Mouse (Mus musculus) spleen, postnatal 36 days (tissue): ENCODE measurements around the gene Usp2.

Source experiments
- DNase-seq, 2 experiments: peaks; one replicate each; pipeline ENCODE4 v3.0.0; 2022; ENCODE audit warnings: low spot score in 2 of 2, mixed read lengths in 1 of 2

The Usp2 gene

DNA sequence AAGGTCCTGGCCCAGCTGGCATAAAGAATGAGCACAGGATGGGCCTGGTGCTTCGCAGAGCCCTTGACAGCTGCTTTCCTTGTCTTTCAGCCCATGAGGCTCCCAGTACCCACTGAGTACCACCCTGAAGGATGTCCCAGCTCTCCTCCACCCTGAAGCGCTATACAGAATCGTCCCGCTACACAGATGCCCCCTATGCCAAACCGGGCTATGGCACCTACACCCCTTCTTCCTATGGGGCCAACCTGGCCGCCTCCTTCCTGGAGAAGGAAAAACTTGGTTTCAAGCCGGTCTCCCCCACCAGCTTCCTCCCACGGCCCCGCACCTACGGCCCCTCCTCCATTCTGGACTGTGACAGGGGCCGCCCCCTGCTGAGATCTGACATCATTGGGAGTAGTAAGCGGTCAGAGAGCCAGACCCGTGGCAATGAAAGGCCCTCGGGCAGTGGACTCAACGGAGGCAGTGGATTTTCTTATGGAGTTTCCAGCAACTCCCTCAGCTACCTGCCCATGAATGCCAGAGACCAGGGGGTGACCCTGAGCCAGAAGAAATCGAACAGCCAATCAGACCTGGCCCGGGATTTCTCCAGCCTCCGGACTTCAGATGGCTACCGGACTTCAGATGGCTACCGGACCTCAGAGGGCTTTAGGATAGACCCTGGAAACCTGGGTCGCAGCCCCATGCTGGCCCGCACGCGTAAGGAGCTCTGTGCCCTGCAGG, 8.6 kb downstream of the Usp2 start:
- no peak for DNase-seq

DNA sequence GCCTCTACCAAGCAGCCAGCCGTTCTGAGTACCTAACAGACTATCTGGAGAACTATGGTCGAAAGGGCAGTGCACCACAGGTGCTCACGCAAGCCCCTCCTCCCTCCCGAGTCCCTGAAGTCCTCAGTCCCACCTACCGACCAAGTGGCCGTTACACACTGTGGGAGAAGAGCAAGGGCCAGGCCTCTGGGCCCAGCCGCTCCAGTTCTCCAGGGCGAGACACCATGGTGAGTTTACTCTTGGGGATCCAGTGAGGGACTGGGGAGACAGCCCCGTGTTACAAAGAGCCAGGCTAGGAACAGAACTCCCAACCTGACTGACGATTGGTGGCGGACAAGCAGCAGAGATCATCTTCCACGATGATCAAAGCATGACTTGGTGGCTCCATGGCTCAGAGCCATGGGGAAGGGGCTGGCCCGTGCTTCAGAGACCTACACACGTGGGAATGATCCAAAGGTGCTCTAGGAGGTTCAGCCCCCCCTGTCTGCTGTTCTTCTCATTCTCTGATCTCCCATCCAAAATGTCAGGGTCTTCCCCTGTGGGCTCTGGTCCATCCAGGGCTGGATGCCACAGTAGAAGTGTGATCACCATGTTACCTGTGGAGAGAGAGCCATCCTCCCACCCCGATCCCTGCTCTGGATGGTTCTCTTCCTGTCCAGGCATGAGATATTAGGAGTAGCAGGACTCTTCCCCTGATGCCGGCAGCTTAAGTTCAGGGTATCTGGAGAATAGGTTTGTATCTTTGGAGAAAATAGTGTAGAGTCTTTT, 9.4 kb downstream of the Usp2 start:
- DNase-seq, result no peak

DNA sequence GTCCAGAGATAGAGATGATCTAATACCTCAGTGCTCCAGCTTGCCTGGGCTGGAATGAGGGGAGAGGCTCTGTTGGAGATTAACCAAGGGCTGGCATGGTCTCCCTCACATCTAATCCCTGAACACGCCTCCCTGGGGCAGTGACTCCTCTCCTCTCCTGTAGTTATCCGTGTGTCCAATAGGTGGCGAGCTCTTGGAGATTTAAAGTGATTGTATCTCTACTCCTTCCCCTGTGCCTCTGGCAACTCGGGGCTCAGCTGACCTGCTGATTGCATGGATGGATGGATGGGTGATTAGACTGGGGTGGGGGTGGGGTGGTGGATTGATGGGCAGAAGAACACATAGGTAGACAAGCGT, 9.9 kb downstream of the Usp2 start:
- DNase-seq, result peak; percentile 32 to 36

DNA sequence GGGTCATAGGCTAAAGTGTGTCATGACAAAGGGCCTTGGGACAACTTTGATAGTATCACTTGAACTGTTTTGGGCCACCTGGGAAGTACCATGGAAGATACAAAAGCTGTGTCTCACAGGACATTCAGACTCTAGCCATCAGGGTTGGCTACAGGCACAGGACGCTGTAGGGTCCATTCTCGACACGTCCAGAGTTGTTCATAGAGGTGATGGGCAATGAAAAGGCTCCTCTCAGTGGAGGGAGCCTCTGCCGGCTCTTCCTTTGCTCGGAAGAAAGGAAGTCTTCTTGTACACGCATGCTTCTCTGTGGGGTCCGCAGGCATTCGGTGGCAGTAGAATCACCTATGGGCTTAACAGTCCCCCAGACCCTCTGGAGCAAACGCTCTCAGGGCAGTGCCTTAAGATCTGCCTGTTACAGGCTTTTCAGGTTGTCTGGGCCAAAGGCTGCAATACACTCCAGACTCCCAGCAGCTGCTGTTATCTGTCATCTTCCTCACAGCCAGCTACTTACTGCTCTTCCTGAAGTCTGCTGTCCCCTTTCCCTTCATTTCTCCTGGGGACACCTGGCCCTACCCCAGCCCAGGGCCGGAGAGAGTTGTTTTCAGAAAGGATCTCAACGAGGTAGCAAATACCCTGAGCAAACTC, 10.6 kb downstream of the Usp2 start:
- no peak for DNase-seq

DNA sequence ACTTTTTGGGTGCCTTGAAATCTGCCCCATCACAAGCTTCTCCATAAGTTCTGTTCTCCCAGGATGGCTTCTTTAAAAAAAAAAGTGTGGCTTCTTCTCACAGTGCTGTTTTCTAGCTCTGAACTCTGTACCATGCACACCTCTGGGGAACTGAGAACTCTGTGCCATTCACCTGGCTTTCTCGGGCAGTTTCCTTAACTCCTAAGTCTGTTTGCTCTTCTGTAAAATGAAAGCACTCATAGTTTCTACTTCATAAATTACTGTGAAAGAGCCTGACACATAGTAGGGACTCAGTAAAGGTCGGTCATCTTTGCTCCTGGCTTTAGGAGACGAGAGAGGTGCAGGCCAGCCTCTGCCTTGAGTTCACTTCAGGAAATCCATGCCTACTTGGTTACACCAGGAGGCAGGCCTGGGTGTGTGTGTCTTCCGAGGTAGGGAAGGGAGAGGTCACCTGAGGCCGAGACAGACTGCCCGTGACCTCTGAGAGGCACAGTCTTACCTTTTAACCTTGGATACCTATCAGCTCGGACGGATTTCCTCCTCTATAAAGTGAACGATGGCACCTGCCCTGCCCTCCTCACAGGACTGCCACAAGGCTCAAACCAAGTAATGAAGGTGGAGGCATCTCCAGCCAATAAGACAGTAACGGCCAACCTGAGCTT, 11.4 kb downstream of the Usp2 start:
- no peak for DNase-seq

DNA sequence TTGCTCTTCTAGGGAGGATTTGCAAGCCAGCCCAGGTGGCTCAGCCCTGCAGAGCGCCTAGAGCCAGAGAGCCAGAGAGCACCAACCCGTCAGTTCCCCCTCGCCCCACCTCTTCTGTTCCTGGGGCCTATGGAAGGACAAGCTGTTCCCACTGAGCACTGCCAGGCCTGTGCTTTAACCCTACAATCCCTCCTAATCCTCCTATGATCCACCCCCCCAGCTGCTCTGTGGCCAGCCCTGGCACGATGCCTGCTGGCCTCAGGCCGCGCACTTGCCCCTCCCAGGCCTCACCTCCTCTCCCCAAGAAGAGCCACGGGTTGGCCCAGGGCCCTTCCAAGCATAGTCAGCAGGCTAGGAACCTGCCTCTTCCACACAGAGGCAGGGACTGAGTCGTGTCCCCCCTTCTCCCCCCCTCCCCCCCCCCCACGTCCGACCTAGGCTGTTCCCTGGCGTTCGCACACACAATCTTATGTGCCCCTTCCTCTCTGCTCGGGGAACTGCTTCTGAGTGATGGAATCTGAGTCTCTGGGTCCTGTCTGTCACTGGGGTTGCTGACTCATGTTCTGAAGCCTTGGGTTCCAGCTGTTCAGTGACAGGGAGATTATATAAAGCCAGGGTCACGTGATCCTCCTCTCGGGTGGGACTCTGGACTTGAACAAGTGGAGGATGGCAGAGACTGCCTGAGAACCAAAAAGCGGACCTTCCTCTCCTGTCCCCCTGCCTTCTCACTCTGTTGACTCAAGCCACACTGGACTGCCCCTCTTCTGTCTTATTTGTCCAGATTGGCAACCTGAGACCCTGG, 12.3 kb downstream of the Usp2 start:
- DNase-seq, result no peak

DNA sequence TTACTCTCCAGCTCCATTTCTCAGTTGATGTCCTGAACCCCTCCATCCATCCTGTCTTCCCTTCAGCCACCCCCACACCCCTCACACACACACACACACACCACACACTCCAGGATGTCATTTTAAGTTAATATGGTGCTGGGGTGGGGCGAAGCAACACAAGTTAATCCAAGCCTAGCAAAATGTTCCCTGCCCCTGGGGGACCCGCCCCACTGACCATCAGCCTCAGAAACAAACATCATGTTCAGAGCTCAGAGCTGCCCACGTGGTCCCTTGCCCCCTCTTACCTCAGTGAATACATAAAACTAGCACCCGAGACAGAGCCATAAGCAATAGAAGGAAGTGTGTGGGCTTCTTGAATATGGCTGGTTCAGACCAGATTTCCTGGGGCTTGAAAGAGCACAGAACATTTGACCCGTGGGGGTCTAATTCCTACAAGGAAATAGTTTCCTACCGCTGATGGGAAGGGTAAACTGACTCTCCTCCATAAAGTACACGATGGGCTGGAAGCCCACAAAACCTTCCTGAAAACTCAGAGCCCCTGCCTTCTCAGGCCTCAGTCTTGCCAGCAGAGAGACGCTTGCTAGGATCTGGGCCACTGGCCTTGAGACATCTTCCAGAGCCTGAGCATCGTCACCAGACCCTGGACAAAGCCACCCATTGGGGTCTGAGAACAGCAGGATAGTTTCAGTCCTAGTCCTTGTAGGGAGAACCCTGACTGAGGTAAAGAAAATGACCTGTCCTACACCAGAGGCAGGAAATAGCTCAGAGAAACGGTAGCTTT, 13.4 kb downstream of the Usp2 start:
- DNase-seq, result no peak

DNA sequence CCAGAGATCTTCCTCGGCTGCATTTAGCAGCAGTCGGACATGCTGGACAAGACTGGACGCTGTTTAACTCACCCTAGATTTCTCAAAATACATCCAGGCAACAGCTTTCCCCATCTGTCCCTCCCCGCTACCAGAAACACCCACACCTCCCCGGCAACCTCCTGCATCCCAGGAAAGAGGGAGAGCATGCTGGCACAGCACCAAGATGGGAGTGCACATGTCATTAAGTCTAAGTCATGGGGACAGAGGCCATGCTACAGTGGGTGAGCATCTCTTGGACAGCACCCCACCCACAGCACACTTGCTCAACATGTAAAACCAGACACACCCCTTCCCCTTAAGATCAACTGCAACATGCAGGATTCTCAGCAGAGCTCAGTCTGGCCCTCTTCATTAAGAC, 14.1 kb downstream of the Usp2 start:
- DNase-seq, result no peak

DNA sequence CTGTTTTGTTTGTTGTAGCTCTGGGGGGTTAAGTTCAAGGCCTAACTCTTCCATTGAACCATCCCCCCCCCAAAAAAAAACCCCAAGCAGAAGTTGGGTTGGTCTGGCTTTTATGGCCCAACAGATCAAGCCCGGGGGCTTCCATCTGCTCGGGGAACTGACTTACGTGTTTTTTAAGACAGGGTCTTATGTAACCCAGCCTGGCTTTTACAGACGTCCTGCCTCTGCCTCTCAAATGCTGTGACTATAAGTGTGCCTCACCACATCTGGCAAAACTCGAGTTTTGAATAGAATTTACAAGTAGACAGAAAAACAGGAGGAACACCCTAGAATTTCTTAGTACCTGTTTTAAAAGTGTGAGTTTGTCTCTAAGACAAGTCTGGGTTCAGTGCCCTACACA, 14.8 kb downstream of the Usp2 start:
- DNase-seq, result no peak

DNA sequence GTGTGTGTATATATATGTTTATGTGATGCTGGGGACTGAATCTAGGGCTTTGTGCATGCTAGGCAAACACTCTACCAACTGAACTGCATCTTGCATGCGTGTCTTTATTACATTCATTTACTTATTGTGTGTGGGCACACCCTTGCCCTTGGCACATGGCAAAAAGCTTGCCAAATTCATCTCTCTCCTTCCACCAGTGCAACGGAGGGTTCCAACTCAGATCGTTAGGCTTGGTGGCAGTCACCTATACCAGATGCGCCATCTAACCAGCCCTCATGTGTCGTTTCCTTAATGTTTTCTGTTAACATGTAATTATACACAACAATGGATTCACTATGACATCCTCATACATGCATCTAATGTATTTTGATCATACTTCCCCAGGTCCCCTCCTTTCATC, 15.4 kb downstream of the Usp2 start:
- DNase-seq, result no peak

DNA sequence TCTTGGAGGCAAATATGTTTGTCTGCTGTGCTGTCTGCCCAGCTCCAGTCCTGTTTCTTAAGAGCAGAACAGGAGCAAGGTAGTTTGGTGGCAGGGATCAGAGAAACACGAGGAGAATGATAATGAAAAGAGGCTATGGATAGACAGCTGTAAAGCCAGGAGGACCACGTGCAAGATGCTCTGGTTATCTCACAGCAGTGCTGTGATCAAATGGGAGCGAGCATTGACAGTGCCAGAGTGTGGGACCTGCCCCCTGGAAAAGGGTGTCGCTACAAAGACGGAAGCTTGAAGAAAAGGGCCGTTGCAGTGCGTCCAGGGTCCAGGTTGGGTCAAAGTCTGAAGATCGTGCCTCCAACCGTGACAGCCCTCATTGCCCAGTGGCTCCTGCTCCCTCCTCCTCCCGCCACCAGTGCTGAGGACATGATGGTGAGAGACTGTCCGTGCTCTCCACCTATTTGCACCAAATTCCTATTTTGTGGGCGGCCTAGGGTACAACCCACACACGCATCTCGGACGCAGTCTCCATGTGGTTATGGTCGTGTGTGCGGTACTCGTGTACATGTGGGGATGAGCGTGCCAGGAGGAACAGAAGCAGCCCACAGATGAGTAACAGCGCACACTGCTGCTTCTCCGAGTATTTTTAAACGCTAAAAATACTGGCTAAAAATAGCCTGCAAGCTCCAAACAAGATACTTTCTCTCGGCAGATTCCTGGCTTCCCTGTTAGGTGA, 16.7 kb downstream of the Usp2 start:
- no peak for DNase-seq

DNA sequence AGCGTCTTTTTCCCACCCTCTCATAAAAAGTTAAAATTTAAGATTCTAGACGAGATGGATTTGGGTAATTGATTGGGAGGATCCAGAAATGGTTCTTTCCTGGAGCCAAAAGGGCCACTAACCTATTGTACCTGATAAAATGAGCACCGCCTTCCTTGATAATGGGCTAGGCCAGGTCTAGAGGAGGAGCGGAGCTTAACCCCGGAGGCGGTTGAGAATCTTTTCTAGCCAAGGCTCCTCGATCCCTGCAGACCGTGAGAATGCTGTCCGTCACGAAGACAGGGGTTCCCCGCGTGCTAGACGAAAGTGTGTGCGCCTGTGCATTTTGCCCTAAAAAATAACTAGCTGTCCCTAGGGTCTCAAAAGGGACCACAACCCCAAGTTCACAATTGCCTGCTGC, 17.4 kb downstream of the Usp2 start:
- no peak for DNase-seq

DNA sequence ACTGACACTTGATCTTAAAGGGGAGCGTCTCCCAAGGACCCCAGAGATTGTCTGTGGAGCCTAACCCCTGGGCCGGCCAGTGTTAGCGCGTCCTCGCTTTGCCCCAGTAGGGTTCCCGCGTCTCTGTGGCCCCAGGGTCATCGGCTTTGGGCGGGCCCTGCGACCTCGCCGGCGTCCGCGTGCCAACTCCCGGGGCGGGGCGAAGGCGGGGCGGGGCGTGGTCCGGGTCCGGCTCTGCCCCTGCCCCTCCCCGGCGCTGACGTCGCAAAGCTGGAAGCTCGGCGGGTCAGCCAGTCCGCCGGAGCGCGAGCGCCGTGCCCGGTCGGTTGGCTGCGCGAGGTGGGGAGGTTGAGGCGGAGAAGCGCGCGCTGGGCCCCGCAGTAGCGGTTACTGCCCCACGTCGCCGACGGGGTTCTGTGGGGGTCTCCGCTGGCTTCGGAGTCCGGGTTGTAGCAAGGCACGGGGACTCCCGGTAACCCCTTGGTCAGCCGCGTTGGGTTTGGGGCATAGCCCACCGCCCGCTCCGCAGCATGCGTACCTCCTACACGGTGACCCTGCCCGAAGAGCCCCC, 17.9 kb downstream of the Usp2 start:
- DNase-seq, result peak; percentile 86 to 88

DNA sequence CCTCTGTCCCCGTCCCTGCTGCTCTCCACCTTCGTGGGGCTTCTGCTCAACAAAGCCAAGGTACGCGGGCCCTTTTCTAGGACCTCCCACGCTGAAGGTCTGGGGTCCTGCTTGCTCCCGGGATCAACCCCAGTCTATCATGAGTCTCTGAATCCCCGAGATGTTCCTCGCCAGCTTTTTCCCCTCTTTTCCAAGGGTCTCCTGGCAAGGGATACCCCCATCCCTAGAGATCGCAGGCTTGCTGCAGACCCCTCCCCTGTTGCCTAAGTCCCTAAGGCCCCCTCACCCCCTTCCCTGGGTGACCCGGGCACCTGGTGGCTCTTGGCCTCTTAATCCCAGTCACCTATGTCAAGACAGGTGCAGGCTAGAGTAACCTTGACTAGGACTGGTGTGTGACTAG, 18.5 kb downstream of the Usp2 start:
- no peak for DNase-seq

DNA sequence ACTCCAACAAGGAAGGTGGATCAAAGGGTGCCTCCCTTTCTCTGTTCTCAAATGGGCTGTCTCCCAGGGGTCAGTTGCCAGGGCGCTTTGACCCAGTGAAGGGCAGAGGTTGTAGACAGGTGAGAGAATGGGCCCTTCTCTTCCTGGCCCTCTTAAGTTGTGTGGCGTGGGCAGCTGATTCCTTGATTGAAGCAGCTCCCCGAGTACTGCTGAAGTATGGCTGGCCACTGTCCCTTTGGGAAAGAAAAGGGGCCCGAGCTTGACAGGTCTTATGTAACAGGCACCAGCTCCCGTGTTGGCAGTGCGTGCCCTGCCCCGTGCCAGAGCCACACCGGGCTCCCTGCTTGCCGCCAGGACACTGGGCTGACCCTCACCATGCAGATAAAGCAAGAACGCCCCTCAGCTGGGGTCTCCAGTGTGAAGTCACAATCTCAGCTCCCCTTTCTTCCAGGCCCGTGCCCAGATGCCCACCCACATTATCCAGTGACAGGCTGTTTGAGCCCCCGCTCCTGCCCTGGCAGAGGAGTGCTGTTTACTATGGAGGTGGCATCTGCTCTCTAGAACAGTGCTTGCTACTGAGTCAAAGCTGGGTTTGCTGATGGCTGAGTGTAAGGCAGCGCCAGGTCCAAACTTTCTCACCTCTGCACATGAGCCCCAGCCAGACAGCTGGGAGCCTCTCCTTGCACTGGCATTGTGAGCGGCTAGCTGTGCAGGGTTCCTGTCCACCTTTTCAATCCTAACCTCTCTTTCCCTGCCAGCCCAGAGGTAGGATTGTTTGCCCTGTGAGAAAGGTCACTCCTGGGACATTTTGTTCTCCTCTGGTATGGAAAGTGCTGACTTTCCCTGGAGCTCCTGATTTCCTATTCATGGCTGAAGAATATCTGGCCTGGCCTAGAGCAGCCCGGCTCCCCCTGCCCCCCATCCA, 19.2 kb downstream of the Usp2 start:
- no peak for DNase-seq

DNA sequence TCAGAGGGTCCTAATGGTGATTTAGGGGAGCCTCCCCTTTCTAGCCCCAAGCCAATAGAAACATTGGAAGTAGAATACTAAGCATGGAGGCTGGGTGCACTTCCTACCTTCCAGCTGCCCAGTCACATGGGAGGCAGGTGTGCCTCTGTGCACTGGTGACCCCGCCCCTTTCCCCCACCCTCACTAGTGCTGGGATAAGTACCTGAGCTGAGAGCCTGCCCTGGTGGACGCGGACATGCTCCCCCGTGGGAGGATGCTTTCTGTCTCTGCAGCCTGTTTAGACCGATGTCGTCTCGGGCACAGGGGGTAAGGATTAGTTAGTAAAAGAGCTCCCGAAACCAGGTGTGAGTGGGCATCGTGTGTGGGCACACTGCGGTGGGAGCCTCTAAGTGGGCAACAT, 20.1 kb downstream of the Usp2 start:
- no peak for DNase-seq

DNA sequence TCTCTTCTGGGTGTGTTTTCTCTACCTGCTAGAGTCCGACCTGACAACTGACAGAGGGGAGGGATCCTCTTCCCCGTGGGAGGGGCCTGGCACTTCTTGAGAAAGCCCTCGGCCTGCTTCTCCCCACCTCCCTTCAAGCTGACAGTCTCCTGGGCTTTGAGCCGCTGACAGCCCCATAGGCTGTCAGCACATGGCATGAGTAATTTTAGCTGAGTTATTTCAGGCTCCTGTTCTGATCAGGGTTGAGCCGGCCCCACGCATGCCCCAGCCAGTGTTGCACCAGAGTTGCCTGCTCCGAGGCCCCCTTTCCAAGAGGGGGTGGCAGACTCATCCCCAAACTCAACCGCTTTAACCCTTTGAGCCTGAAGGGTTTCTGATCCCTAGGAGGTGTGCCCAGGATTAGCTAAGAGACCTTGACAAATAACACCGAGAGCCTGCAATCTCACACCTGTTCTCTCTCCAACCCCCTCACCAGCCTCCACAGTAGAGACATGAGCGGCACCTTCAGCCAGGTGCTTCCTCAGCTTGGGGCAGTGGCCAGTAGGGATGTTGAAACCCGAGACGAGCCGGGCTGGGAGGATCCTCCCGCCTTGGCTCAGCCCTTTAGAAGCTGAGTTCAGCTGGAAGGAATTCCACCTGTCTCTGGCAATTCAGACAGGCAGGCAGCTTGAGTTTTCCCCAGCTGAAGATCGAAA, 21.1 kb downstream of the Usp2 start:
- no peak for DNase-seq
